Mouse (Mus musculus): ENCODE data around the gene Ptges2.

GRCm38 (mm10) chr2:32419359-32419758 is 23.7 kb downstream of the Ptges2 start:
- TF ChIP-seq CTCF (IDR thresholded peaks at IDR 0.05; ENCODE audit: low read depth, low read length), result no peak
- TF ChIP-seq GATA2 (IDR thresholded peaks at IDR 0.05; ENCODE audit: borderline replicate concordance, low read depth, low read length), result no peak
